Mouse (Mus musculus) mature B cell (primary cell): ENCODE results near the gene Hes3.

Experiments
- in situ Hi-C: fragments of 300-500 bp; cut with MboI; formaldehyde crosslinking; loops from 2 replicates; pipeline ENCODE4 v1.14.3; 2019

The Hes3 gene

GRCm38 (mm10) chr4:152305991-152306390 is 14.5 kb upstream of the Hes3 start:
- in situ Hi-C loops, result no loop called here

GRCm38 (mm10) chr4:152304685-152305084 is 13.2 kb upstream of the Hes3 start:
- in situ Hi-C loops, result no loop called here

- in situ Hi-C loops, result no loop called here
These were observed 11.7 kb upstream of the Hes3 start for GRCm38 (mm10) chr4:152303172-152303571.

- in situ Hi-C loops, result no loop called here
These were observed 10.6 kb upstream of the Hes3 start for GRCm38 (mm10) chr4:152302012-152302411.

DNA sequence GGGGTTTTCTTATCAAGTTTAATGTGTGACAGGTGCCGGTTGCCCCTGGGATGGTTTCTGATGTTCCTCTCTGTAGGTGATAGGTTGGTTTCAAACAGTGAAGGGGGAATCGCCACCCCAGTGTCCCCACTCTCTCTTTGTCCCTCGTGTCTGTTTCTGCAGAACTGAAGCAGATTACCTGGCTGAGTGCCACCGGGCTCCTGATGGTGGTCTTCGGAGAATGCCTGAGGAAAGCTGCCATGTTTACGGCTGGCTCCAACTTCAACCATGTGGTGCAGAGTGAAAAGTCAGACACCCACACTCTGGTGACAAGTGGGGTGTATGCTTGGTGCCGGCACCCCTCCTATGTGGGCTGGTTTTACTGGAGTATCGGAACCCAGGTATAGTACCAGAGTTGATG is 8.9 kb upstream of the Hes3 start:
- in situ Hi-C loops, result no loop called here

- in situ Hi-C loops, result no loop called here
These were observed 7.4 kb upstream of the Hes3 start for GRCm38 (mm10) chr4:152298836-152299235.

DNA sequence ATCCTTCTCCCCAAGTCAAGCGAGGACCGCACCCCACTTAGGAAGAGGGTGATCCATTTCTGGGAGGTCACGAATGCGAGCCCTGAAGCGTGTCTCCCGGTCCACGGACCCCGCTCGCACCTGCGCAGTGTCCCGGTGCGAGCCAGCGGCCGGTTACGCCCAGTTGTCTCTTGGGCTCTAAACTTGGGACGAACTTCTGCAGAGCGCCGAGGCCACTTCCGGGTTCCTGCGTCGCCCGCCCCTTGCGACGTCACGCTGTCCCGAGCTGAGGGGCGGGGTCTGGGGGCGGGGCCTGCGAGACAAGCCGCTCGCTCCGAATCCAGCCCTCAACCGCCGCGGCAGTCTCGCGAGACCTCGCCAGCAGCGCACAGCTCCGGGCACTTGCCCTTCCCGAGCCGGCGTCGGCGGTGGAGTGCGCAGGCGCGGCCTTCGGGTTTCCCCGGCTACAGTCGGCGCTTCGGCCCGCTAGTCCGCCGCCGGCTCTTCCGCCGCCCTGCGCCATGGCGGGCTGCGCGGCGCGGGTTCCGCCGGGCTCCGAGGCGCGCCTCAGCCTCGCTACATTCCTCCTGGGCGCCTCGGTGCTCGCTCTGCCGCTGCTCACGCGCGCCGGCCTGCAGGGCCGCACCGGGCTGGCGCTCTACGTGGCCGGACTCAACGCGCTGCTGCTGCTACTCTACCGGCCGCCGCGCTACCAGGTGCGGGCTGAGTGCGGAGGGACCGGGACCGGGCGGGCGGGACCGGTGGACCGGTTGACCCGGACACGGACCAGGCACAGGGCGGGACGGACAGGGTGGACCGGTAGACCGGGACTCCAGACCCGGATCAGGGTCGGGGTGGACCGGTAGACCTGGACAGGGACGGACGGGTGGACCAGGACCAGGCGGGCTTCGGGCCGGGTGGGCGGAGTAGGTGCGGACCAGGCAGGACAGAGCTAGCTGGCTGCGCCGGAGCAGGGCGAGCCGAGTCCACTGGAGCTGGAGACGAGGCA is 5.7 kb upstream of the Hes3 start, which contains the start of gene Icmt:
Gene Icmt (plus strand): TSS at position 354 of the 988 bp plus-strand sequence.
- in situ Hi-C loops, result no loop called here

DNA sequence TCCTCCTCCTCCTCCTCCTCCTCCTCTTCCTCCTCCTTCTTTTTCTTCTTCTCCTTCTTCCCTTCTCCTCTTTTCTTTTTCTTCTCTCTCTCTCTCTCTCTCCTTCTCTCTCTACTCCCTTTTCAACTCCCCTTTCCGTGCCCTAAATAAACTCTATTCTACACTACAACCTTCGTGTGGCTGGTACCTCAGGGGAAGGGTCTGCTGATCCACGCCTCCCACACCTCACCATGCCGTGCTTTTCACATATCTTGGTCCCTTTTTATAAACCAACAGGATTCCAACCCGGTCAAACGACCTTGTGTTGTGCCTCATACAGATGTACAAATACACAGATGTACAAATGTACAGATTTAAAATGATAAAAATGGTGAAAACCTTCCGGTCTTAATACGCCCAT is 4.9 kb upstream of the Hes3 start:
- in situ Hi-C loops, result no loop called here

DNA sequence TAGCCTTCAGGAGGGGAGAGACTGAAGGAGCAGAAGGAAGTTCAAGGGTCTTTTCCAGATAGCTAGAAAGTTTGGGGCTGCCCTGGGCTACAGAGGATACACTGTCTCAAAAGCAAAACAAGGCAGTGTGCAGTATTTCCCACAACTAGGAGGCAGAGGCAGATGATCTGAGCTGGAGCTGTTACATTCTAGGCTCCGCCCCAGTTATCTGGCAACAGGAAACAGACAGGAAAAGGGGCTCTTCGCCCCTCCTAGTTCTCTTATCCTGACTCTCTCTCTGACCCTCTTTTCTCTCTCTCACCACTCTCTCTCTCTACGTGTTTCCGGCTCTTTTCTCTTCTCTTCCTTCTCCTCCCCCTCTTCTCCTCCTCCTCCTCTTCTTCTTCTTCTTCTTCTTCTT is 4.5 kb upstream of the Hes3 start:
- in situ Hi-C loops, result no loop called here

DNA sequence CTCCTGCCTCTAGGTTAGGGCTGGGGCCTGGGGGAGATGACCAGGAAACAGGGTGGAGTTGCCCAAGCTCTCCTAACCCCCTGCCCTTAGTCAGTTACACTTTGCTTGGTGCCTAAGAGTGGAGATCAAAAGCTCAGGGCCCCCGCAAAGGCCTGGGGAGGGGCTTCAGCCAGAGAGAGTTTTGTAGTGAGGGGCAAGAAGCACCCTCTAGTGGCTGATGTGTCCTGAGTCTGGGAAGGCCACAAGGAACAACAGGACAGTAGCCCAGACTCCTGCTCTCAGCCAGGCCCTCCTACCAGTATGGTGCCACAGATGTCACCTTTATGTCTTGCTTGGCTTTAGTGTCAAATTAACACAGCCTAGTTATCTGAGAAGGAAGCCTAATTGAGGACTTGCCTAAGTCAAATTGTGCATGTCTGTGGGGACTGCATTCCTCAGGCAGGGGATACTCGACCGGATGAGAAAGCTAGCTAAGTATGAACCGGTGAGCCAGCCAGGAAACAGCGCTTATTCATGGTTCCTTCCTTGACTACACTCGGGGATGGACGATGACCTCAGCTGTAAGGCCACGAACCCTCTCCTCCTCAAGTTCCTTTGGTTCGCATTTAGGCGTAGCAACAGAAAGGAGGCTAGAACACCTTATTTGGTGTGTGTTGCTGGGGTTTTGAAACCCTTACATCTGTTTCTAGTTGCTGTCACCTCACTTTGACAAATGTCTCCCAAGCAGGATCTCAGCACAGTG is 2.9 kb upstream of the Hes3 start:
- in situ Hi-C loops, result loop anchor here (5.0 kb wide), 1 partner anchor 122 kb away; no protein-coding TSS in a partner anchor

- in situ Hi-C loops, result loop anchor here (5.0 kb wide), 1 partner anchor 120 kb away; no protein-coding TSS in a partner anchor
These were observed 772 bp upstream of the Hes3 start for GRCm38 (mm10) chr4:152292102-152292765.

DNA sequence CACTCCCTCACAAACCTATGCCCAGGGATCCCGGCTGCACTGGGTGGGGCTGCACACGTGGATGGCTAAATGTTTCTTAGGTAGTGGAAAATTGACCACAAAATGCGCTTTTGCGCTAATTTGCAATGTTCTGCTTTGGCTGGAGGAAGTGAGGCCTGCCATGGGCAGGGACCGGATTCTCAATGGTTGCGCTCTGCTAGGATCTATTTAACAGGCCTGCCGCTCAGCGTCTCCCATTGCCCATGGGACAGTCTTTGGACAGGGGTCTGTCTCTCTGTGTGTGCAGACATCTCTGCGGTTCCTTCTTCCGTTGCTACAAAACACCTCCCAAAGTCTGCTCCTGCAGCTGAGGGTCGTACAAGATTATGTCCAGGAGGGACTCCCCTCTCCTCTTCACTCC is 471 bp downstream of the Hes3 start:
- in situ Hi-C loops, result loop anchor here (5.0 kb wide), 1 partner anchor 119 kb away; no protein-coding TSS in a partner anchor

- in situ Hi-C loops, result loop anchor here (5.0 kb wide), 1 partner anchor 118 kb away; no protein-coding TSS in a partner anchor
These were observed 1.1 kb downstream of the Hes3 start for GRCm38 (mm10) chr4:152290385-152290784.

DNA sequence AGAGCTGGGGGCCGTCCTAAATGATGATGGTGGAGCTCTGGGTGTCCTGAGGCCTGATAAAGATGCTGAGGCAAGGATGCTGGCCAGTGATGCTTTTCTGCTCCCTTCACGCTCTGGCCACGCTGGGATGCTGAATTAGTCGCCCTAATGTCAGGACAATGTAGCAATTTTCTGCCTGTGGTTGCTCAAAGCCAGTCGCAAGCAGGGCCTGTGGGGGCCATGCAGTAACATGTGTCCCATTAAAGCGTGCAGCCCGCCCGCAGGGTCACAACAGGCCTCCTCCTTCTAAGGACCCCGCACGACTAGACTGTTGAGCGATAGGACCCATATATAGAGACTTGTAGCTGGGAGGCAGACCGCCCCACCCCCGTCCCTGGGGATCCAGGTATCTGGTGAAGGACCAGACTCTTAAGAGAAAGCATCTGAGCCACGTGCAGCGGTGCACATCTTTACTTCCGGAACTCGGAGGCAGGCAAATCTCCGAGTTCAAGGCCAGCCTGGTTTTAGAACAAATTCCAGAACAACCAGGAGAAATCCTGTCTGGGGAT is 3.0 kb downstream of the Hes3 start:
- in situ Hi-C loops, result no loop called here

GRCm38 (mm10) chr4:152287317-152288120 is 3.9 kb downstream of the Hes3 start:
- in situ Hi-C loops, result no loop called here

- in situ Hi-C loops, result no loop called here
These were observed 4.6 kb downstream of the Hes3 start for GRCm38 (mm10) chr4:152286887-152287286.

DNA sequence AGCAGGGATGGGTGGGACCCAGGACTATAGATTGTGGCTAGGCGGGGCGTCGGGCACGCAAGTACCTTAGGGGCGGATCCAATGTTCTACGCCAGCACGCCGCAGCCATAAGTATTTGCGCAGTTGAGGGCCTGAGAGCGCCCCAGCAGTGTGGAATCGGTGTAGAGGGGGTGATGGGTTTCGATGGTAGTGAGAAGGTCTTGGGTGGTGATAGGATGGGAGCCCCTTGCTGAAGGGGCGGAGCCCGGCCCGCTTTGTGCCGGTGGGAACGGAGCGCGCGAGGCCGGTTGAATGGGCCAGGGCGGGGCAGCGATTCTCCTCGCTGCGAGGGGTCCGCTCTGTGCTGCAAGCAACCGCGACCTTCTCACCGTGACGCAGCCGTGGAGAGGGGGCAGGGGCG is 5.3 kb downstream of the Hes3 start:
- in situ Hi-C loops, result no loop called here

DNA sequence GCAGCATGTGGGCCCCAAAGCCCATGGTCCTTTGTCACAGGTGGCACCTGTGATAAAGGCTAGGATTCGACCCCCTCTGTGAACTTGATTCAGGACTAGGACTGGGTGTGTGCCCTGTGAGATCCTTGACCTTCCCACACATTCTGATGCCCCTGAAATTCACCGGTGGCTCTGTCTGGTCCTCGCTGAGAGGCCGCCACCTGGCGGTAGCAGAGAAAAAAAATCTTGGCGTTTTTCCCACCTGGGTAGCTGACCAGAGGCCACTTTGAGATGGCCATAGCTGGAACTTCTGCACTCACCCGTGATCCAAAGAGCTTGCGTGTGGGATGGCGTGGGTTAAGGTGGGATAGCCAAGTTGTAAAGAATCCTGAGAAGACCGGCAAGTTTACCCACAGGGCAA is 6.0 kb downstream of the Hes3 start:
- in situ Hi-C loops, result no loop called here

DNA sequence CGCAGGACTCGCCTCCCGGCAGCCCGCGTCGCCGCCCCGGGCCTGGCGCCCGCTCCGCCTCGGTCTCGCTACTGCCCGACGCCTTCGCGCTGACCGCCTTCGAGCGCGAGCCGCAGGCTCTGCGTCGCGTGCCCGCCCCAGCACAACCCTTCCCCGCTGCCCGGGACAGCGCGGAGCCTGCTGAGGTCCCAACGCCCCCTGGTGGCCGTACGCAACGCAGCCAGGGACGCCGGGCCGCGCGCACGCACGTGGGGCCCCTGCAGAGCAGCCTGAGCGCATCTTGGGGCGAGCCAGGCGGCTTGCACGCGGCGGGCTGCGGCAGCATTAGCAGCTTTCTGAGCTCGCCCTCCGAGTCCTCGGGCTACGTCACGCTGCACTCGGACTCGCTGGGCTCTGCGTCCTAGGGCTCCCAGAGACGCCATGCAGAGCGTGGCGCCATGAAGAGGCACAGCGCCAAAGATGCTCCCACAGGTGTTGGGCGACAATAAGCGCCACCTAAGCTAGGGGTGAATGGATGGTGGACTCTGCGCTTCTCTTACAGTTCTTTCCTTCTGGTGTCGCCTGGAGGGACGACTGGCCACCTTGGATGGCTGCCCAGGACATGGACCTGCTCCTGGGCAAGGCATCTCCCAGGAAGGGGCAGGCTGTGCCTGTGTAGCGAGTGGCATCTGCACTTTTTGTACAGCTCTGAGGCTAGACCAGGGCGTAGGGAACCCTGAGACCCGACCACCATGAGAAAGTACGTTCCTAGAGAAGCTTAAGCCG is 8.1 kb downstream of the Hes3 start:
- in situ Hi-C loops, result no loop called here

DNA sequence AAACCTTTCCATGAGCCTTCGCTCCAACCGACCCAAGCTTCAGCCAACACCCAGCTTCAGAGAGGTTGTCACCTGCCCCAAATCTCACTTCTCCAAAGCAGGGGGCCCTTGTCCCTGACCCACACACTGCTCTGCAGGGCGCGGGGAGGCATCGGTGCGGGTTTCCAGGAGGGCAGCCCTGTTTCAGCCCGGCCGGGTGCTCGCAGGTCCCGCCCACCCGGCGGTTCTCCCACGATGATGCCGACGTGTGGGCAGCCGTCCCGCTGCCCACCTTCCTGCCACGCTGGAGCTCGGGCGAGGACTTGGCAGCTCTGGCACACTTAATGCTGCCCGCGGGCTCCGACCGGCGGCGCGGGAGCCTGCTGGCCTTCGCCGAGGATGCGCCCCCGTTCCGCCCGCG is 8.7 kb downstream of the Hes3 start:
- in situ Hi-C loops, result no loop called here
